Mouse (Mus musculus): ENCODE measurements around the gene Gm49673. TPM values are rescaled to one million over a fixed set of nuclear protein-coding genes. Genes with fewer than 3 reads are reported as not detected.
"Not testable (repeated sequence)": the region's sequence is repeated elsewhere in the genome, so short reads cannot be mapped to it uniquely, and the experiment has no call there.

The Gm49673 gene
- polyA plus RNA-seq, 1 experiment from 2014 or later, result not detected

DNA sequence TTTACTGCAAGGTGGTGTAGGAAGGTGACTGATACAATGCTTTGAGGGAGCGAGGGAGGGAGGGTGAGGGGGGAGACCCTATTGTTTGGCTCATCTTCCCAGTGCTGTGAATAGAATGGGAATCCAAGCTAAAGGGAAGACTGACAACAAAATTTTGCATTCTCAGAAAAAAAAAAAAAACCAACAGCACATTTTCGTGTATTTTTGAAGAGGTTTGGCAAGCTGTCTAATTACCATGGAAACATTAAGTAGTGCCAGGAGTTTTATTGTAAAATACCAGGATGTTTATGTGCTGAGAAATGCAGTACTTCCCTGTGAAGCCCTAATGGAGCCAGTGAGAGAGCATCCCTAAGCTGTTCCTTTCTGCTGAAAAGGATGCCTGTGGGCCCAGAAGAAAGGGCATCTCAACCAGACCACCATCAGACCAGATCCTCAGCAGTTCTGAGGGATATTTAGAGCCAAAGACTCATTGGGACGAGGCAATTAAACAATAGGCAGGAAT lies 90.9 kb downstream of the Gm49673 start:
- not testable (repeated sequence) for DNase-seq (ENCODE audit: low spot score, missing footprints); H3K27me3 ChIP-seq (ENCODE audit: control insufficient read depth, insufficient read depth, low read length); H3K4me1 ChIP-seq (ENCODE audit: control insufficient read depth, insufficient read depth, low read length); H3K36me3 ChIP-seq (ENCODE audit: control insufficient read depth, insufficient read depth, low read length); H3K9ac ChIP-seq (ENCODE audit: low read length); H3K9me3 ChIP-seq (ENCODE audit: control insufficient read depth, low read length); ATAC-seq (ENCODE audit: low FRiP score); H3K4me2 ChIP-seq; H3K27ac ChIP-seq (ENCODE audit: low read depth, low read length); H3K4me3 ChIP-seq (ENCODE audit: low read depth, low read length)
- 76% methylated on average over 2 of the region's 3 CpGs for WGBS

- not testable (repeated sequence) for DNase-seq (ENCODE audit: low spot score, missing footprints); H3K9ac ChIP-seq (ENCODE audit: low read length); ATAC-seq (ENCODE audit: low FRiP score); H3K9me3 ChIP-seq (ENCODE audit: control insufficient read depth, low read length); H3K4me1 ChIP-seq (ENCODE audit: control insufficient read depth, insufficient read depth, low read length); H3K27me3 ChIP-seq (ENCODE audit: control insufficient read depth, insufficient read depth, low read length); H3K36me3 ChIP-seq (ENCODE audit: control insufficient read depth, insufficient read depth, low read length); H3K4me3 ChIP-seq (ENCODE audit: low read depth, low read length); H3K27ac ChIP-seq (ENCODE audit: low read depth, low read length); H3K4me2 ChIP-seq
- WGBS, result 69% methylated on average over 4 of the region's 6 CpGs
Measured at GRCm38 (mm10) chr17:8055919-8056589, 91.5 kb downstream of the Gm49673 start.

- not testable (repeated sequence) for H3K4me1 ChIP-seq (ENCODE audit: control insufficient read depth, insufficient read depth, low read length); H3K36me3 ChIP-seq (ENCODE audit: control insufficient read depth, insufficient read depth, low read length); H3K9me3 ChIP-seq (ENCODE audit: control insufficient read depth, low read length); H3K4me3 ChIP-seq (ENCODE audit: low read depth, low read length); H3K27me3 ChIP-seq (ENCODE audit: control insufficient read depth, insufficient read depth, low read length); H3K9ac ChIP-seq (ENCODE audit: low read length); H3K27ac ChIP-seq (ENCODE audit: low read depth, low read length); H3K4me2 ChIP-seq
- WGBS, result 41% methylated on average over 3 of the region's 3 CpGs
- peak; percentile 42; the same call in 1 of the 2 replicates for ATAC-seq (ENCODE audit: low FRiP score)
- peak; percentile 86 for DNase-seq (ENCODE audit: low spot score, missing footprints)
Measured at GRCm38 (mm10) chr17:8051247-8051646, 96.3 kb downstream of the Gm49673 start.

- DNase-seq (ENCODE audit: low spot score, missing footprints); H3K4me3 ChIP-seq (ENCODE audit: low read depth, low read length); H3K4me1 ChIP-seq (ENCODE audit: control insufficient read depth, insufficient read depth, low read length); H3K9ac ChIP-seq (ENCODE audit: low read length); ATAC-seq (ENCODE audit: low FRiP score); H3K36me3 ChIP-seq (ENCODE audit: control insufficient read depth, insufficient read depth, low read length); H3K27ac ChIP-seq (ENCODE audit: low read depth, low read length); H3K4me2 ChIP-seq; H3K9me3 ChIP-seq (ENCODE audit: control insufficient read depth, low read length); H3K27me3 ChIP-seq (ENCODE audit: control insufficient read depth, insufficient read depth, low read length): not testable (repeated sequence)
- WGBS, result 88% methylated on average over 5 of the region's 6 CpGs
Measured at GRCm38 (mm10) chr17:8050218-8050617, 97.4 kb downstream of the Gm49673 start.

DNA sequence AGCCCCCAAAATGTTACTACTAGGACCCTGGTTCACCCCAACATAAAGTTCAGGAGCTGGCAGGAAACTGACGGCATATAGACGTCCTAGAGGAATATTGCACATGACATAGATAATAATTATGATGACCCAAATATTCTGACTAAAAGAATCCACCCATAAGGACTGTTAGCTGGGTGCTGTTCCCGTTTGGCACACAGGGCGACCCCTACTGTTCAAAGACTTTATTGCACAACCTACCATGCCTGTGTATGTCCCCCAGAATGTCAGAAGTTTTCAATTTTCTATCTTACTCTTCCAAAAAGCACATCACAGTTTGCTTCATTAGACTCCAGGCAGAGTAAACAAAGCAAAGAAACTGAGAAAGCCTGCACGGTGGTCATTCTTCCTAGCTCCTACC lies 101.4 kb downstream of the Gm49673 start:
- H3K4me1 ChIP-seq (ENCODE audit: control insufficient read depth, insufficient read depth, low read length); H3K27ac ChIP-seq (ENCODE audit: low read depth, low read length); H3K36me3 ChIP-seq (ENCODE audit: control insufficient read depth, insufficient read depth, low read length); H3K4me2 ChIP-seq; DNase-seq (ENCODE audit: low spot score, missing footprints); ATAC-seq (ENCODE audit: low FRiP score); H3K27me3 ChIP-seq (ENCODE audit: control insufficient read depth, insufficient read depth, low read length); H3K4me3 ChIP-seq (ENCODE audit: low read depth, low read length); H3K9ac ChIP-seq (ENCODE audit: low read length); H3K9me3 ChIP-seq (ENCODE audit: control insufficient read depth, low read length): not testable (repeated sequence)
- 3% methylated on average over 2 of the region's 5 CpGs for WGBS

DNA sequence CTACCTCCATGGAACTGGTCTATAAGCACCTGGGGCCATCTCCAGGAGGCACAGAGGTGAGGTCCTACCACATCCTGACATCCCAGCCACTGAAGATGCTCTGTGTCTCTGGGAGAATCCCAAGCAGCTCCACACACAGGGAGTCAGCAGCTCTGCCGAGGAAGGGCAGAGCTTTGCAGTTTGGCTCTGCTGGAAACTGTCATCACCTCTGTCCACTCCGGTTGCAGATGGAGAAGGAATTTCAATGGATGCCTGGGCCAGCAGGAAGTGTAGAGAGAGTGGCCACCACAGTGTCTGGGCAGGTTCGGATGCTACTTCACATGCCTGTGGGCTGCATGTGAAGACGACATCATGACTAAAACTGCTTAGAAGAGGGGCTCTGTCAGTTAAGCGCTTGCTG lies 106.4 kb downstream of the Gm49673 start:
- H3K4me1 ChIP-seq (ENCODE audit: control insufficient read depth, insufficient read depth, low read length); DNase-seq (ENCODE audit: low spot score, missing footprints); H3K4me2 ChIP-seq; H3K9ac ChIP-seq (ENCODE audit: low read length); H3K4me3 ChIP-seq (ENCODE audit: low read depth, low read length); H3K27ac ChIP-seq (ENCODE audit: low read depth, low read length); H3K36me3 ChIP-seq (ENCODE audit: control insufficient read depth, insufficient read depth, low read length); H3K9me3 ChIP-seq (ENCODE audit: control insufficient read depth, low read length); H3K27me3 ChIP-seq (ENCODE audit: control insufficient read depth, insufficient read depth, low read length); ATAC-seq (ENCODE audit: low FRiP score): not testable (repeated sequence)
- no CpG with 5 or more reads among the region's 5 CpGs for WGBS

- not testable (repeated sequence) for H3K4me3 ChIP-seq (ENCODE audit: low read depth, low read length); H3K36me3 ChIP-seq (ENCODE audit: control insufficient read depth, insufficient read depth, low read length); H3K4me1 ChIP-seq (ENCODE audit: control insufficient read depth, insufficient read depth, low read length); H3K9ac ChIP-seq (ENCODE audit: low read length); H3K27ac ChIP-seq (ENCODE audit: low read depth, low read length); H3K9me3 ChIP-seq (ENCODE audit: control insufficient read depth, low read length); ATAC-seq (ENCODE audit: low FRiP score); H3K27me3 ChIP-seq (ENCODE audit: control insufficient read depth, insufficient read depth, low read length); H3K4me2 ChIP-seq; DNase-seq (ENCODE audit: low spot score, missing footprints)
- WGBS, result no CpG with 5 or more reads among the region's 12 CpGs
Measured at GRCm38 (mm10) chr17:8039916-8040635, 107.5 kb downstream of the Gm49673 start.

- not testable (repeated sequence) for H3K4me1 ChIP-seq (ENCODE audit: control insufficient read depth, insufficient read depth, low read length); H3K36me3 ChIP-seq (ENCODE audit: control insufficient read depth, insufficient read depth, low read length); H3K9ac ChIP-seq (ENCODE audit: low read length); H3K4me3 ChIP-seq (ENCODE audit: low read depth, low read length); ATAC-seq (ENCODE audit: low FRiP score); DNase-seq (ENCODE audit: low spot score, missing footprints); H3K27me3 ChIP-seq (ENCODE audit: control insufficient read depth, insufficient read depth, low read length); H3K27ac ChIP-seq (ENCODE audit: low read depth, low read length); H3K4me2 ChIP-seq; H3K9me3 ChIP-seq (ENCODE audit: control insufficient read depth, low read length)
- WGBS, result 84% methylated on average over 3 of the region's 6 CpGs
Measured at GRCm38 (mm10) chr17:8036976-8037375, 110.6 kb downstream of the Gm49673 start.
